Mouse (Mus musculus) embryonic facial prominence, embryonic 15.5 days (tissue): ENCODE results near the gene 4930562C15Rik. TPM values are rescaled to one million over a fixed set of nuclear protein-coding genes. Genes with fewer than 3 reads are reported as not detected.

ENCODE experiments used
- ATAC-seq: fragments of 200-750 bp; cut with Nextera tagmentation; 2 replicates; pipeline ENCODE4 v1.8.0; 2017; ENCODE audit warnings: low read depth, moderate TSS enrichment; ENCODE audit not compliant: insufficient number of reproducible peaks, low FRiP score, low TSS enrichment
- H3K27ac ChIP-seq: fragments of 300-500 bp; sonication (generic); replicated peaks from 2 replicates; pipeline ENCODE4 v1.5.1; 2015; ENCODE audit warnings: mild to moderate bottlenecking, inconsistent platforms
- H3K27me3 ChIP-seq: fragments of 300-500 bp; sonication (generic); 2 replicates; pipeline ENCODE4 v1.6.1; 2015; ENCODE audit warnings: inconsistent platforms
- H3K36me3 ChIP-seq: fragments of 300-500 bp; sonication (generic); 2 replicates; pipeline ENCODE4 v1.6.1; 2015; ENCODE audit warnings: mild to moderate bottlenecking, inconsistent platforms
- H3K4me1 ChIP-seq: fragments of 300-500 bp; sonication (generic); 2 replicates; pipeline ENCODE4 v1.6.1; 2015; ENCODE audit warnings: inconsistent platforms
- H3K4me2 ChIP-seq: fragments of 300-500 bp; sonication (generic); replicated peaks from 2 replicates; pipeline ENCODE4 v1.6.1; 2015; ENCODE audit warnings: mild to moderate bottlenecking, inconsistent platforms
- H3K4me3 ChIP-seq: fragments of 300-500 bp; sonication (generic); replicated peaks from 2 replicates; pipeline ENCODE4 v1.5.1; 2015; ENCODE audit warnings: mild to moderate bottlenecking, inconsistent platforms
- H3K9ac ChIP-seq: fragments of 300-500 bp; sonication (generic); 2 replicates; pipeline ENCODE4 v1.6.1; 2015; ENCODE audit warnings: inconsistent platforms
- H3K9me3 ChIP-seq: fragments of 300-500 bp; sonication (generic); replicated peaks from 2 replicates; pipeline ENCODE4 v1.6.1; 2016; ENCODE audit warnings: inconsistent platforms
- WGBS: fragments of 180-500 bp; shearing (Covaris S2); methylation state at CpG from one replicate; pipeline ENCODE4 v1.1.7; 2015; 5-methylcytosine and 5-hydroxymethylcytosine counted together
- polyA plus RNA-seq: library from polyadenylated mRNA; unstranded; fragments of >200 nt; fragmentation: Nextera tagmentation; extraction: Ambion mirVana; gene quantifications from 2 replicates; pipeline ENCODE4 v1.2.1, GENCODE M21; 2015

The 4930562C15Rik gene
- polyA plus RNA-seq, 1 experiment from 2014 or later, result 0.63 TPM

GRCm38 (mm10) chr16:4894201-4894908 lies 59.1 kb downstream of the 4930562C15Rik start:
- WGBS, result 76% methylated on average over 7 of the region's 7 CpGs
- Histone ChIP-seq H3K9ac (no peak overlapping the region), H3K4me1 (peaks cover 11% of the 10 kb centered on the region; the same call in 1 of the 2 replicates), H3K36me3 (peaks cover 11% of the 10 kb centered on the region; the same call in 1 of the 2 replicates), H3K9me3 (no peaks in the 10 kb centered on the region), H3K27ac (no peak overlapping the region), H3K27me3 (no peaks in the 10 kb centered on the region), H3K4me3 (no peak overlapping the region), H3K4me2 (no peak overlapping the region)
- no peak for ATAC-seq

GRCm38 (mm10) chr16:4896249-4897027 lies 61.2 kb downstream of the 4930562C15Rik start:
- no peak overlapping the region for H3K9ac ChIP-seq
- H3K27me3 ChIP-seq, result no peaks in the 10 kb centered on the region
- peaks cover 7% of the 10 kb centered on the region; the same call in 1 of the 2 replicates for H3K4me1 ChIP-seq
- H3K36me3 ChIP-seq, result peaks cover 5% of the 10 kb centered on the region; the same call in 1 of the 2 replicates
- ATAC-seq, result no peak
- WGBS, result 66% methylated on average over 5 of the region's 5 CpGs
- no peak overlapping the region for H3K27ac ChIP-seq
- H3K4me2 ChIP-seq, result no peak overlapping the region
- no peak overlapping the region for H3K4me3 ChIP-seq
- no peaks in the 10 kb centered on the region for H3K9me3 ChIP-seq

- 59% methylated on average over 7 of the region's 7 CpGs for WGBS
Measured at GRCm38 (mm10) chr16:4897146-4897730, 62.0 kb downstream of the 4930562C15Rik start.

GRCm38 (mm10) chr16:4898881-4899280 lies 63.7 kb downstream of the 4930562C15Rik start:
- Histone ChIP-seq H3K4me2 (no peak overlapping the region), H3K4me1 (peaks cover 7% of the 10 kb centered on the region; the same call in 1 of the 2 replicates), H3K4me3 (no peak overlapping the region), H3K27me3 (no peaks in the 10 kb centered on the region), H3K36me3 (no peaks in the 10 kb centered on the region), H3K27ac (no peak overlapping the region), H3K9me3 (no peaks in the 10 kb centered on the region), H3K9ac (no peak overlapping the region)
- ATAC-seq, result no peak
- 89% methylated on average over 6 of the region's 6 CpGs for WGBS

More at GRCm38 (mm10) chr16:4897146-4897730, 62.0 kb downstream of the 4930562C15Rik start:
- Histone ChIP-seq H3K4me1 (peaks cover 7% of the 10 kb centered on the region; the same call in 1 of the 2 replicates), H3K9me3 (no peaks in the 10 kb centered on the region), H3K9ac (no peak overlapping the region), H3K36me3 (no peaks in the 10 kb centered on the region), H3K27me3 (no peaks in the 10 kb centered on the region), H3K27ac (no peak overlapping the region), H3K4me2 (no peak overlapping the region), H3K4me3 (no peak overlapping the region)
- no peak for ATAC-seq

GRCm38 (mm10) chr16:4899711-4900110 lies 64.5 kb downstream of the 4930562C15Rik start:
- Histone ChIP-seq H3K9me3 (no peaks in the 10 kb centered on the region), H3K27ac (no peak overlapping the region), H3K4me2 (no peak overlapping the region), H3K27me3 (no peaks in the 10 kb centered on the region), H3K9ac (no peak overlapping the region), H3K36me3 (no peaks in the 10 kb centered on the region), H3K4me1 (peaks cover 7% of the 10 kb centered on the region; the same call in 1 of the 2 replicates), H3K4me3 (no peak overlapping the region)
- no peak for ATAC-seq
- 77% methylated on average over 2 of the region's 2 CpGs for WGBS

- no peak overlapping the region for H3K4me3 ChIP-seq
- H3K4me2 ChIP-seq, result no peak overlapping the region
- H3K4me1 ChIP-seq, result peaks cover 10% of the 10 kb centered on the region; the same call in 1 of the 2 replicates
- H3K9me3 ChIP-seq, result no peaks in the 10 kb centered on the region
- no peaks in the 10 kb centered on the region for H3K27me3 ChIP-seq
- 55% methylated on average over 7 of the region's 7 CpGs for WGBS
- no peak overlapping the region for H3K27ac ChIP-seq
- no peak for ATAC-seq
- H3K9ac ChIP-seq, result no peak overlapping the region
- no peaks in the 10 kb centered on the region for H3K36me3 ChIP-seq
Measured at GRCm38 (mm10) chr16:4901167-4901566, 66.0 kb downstream of the 4930562C15Rik start.

GRCm38 (mm10) chr16:4902390-4902789 lies 67.2 kb downstream of the 4930562C15Rik start:
- 79% methylated on average over 2 of the region's 2 CpGs for WGBS
- H3K4me2 ChIP-seq, result no peak overlapping the region
- no peak for ATAC-seq

GRCm38 (mm10) chr16:4903491-4904102 lies 68.4 kb downstream of the 4930562C15Rik start:
- no peak overlapping the region for H3K27ac ChIP-seq
- no peaks in the 10 kb centered on the region for H3K9me3 ChIP-seq
- no peak overlapping the region for H3K4me2 ChIP-seq
- H3K9ac ChIP-seq, result no peak overlapping the region
- peaks cover 10% of the 10 kb centered on the region; the same call in 1 of the 2 replicates for H3K36me3 ChIP-seq
- no peaks in the 10 kb centered on the region for H3K27me3 ChIP-seq
- 70% methylated on average over 6 of the region's 6 CpGs for WGBS
- H3K4me3 ChIP-seq, result no peak overlapping the region
- no peak for ATAC-seq
- H3K4me1 ChIP-seq, result peaks cover 11% of the 10 kb centered on the region

More at GRCm38 (mm10) chr16:4902390-4902789, 67.2 kb downstream of the 4930562C15Rik start:
- no peak overlapping the region for H3K4me3 ChIP-seq
- H3K27me3 ChIP-seq, result no peaks in the 10 kb centered on the region
- H3K9ac ChIP-seq, result no peak overlapping the region
- peaks cover 1% of the 10 kb centered on the region; the same call in 1 of the 2 replicates for H3K36me3 ChIP-seq
- peaks cover 9% of the 10 kb centered on the region for H3K4me1 ChIP-seq
- H3K27ac ChIP-seq, result no peak overlapping the region
- no peaks in the 10 kb centered on the region for H3K9me3 ChIP-seq

- no peak overlapping the region for H3K9ac ChIP-seq
- no peak overlapping the region for H3K4me2 ChIP-seq
- no peaks in the 10 kb centered on the region for H3K27me3 ChIP-seq
- H3K4me1 ChIP-seq, result peaks cover 11% of the 10 kb centered on the region
- H3K4me3 ChIP-seq, result no peak overlapping the region
- H3K9me3 ChIP-seq, result no peaks in the 10 kb centered on the region
- WGBS, result 81% methylated on average over 3 of the region's 3 CpGs
- peaks cover 20% of the 10 kb centered on the region for H3K36me3 ChIP-seq
- ATAC-seq, result no peak
- H3K27ac ChIP-seq, result no peak overlapping the region
Measured at GRCm38 (mm10) chr16:4904878-4905277, 69.7 kb downstream of the 4930562C15Rik start.

- WGBS, result 34% methylated on average over 1 of the region's 1 CpGs
- H3K9ac ChIP-seq, result no peak overlapping the region
- no peak for ATAC-seq
- peaks cover 11% of the 10 kb centered on the region for H3K4me1 ChIP-seq
- H3K9me3 ChIP-seq, result no peaks in the 10 kb centered on the region
- no peak overlapping the region for H3K27ac ChIP-seq
- H3K4me2 ChIP-seq, result no peak overlapping the region
- no peaks in the 10 kb centered on the region for H3K27me3 ChIP-seq
- no peak overlapping the region for H3K4me3 ChIP-seq
- peaks cover 26% of the 10 kb centered on the region for H3K36me3 ChIP-seq
Measured at GRCm38 (mm10) chr16:4905591-4905990, 70.4 kb downstream of the 4930562C15Rik start.

GRCm38 (mm10) chr16:4906559-4906958 lies 71.3 kb downstream of the 4930562C15Rik start:
- peaks cover 36% of the 10 kb centered on the region for H3K36me3 ChIP-seq
- no peak overlapping the region for H3K4me2 ChIP-seq
- no peaks in the 10 kb centered on the region for H3K27me3 ChIP-seq
- H3K27ac ChIP-seq, result no peak overlapping the region
- H3K4me1 ChIP-seq, result peaks cover 8% of the 10 kb centered on the region
- ATAC-seq, result no peak
- no peak overlapping the region for H3K4me3 ChIP-seq
- H3K9ac ChIP-seq, result no peak overlapping the region
- no peaks in the 10 kb centered on the region for H3K9me3 ChIP-seq
